Mouse (Mus musculus) forebrain, embryonic 14.5 days (tissue): Measurements from ENCODE around the gene Rps6kb2. TPM values are rescaled to one million over a fixed set of nuclear protein-coding genes. Genes with fewer than 3 reads are reported as not detected.

Source experiments
- ATAC-seq: fragments of 200-750 bp; cut with Nextera tagmentation; 2 replicates; pipeline ENCODE4 v1.8.0; 2017; ENCODE audit warnings: mild to moderate bottlenecking, moderate library complexity
- DNase-seq: peaks from one replicate; pipeline ENCODE4 v3.0.0-alpha.2; 2015; ENCODE audit warnings: low spot score
- H3K27ac ChIP-seq: fragments of 300-500 bp; sonication (generic); 2 replicates; pipeline ENCODE4 v1.5.1; 2014; ENCODE audit warnings: low read depth, mild to moderate bottlenecking, control low read depth, low read length, moderate library complexity
- H3K27me3 ChIP-seq: fragments of 300-500 bp; sonication (generic); replicated peaks from 2 replicates; pipeline ENCODE4 v1.6.1; 2014; ENCODE audit warnings: low read length, control low read depth, mixed read lengths; ENCODE audit not compliant: control insufficient read depth, insufficient read depth
- H3K36me3 ChIP-seq: fragments of 300-500 bp; sonication (generic); 2 replicates; pipeline ENCODE4 v1.6.1; 2014; ENCODE audit warnings: low read length, control low read depth; ENCODE audit not compliant: control insufficient read depth, insufficient read depth
- H3K4me1 ChIP-seq: fragments of 300-500 bp; sonication (generic); 2 replicates; pipeline ENCODE4 v1.6.1; 2014; ENCODE audit warnings: antibody characterized with exemption, low read length, control low read depth; ENCODE audit not compliant: control insufficient read depth, insufficient read depth
- H3K4me2 ChIP-seq: fragments of 300-500 bp; sonication (generic); 2 replicates; pipeline ENCODE4 v1.6.1; 2014; ENCODE audit warnings: mild to moderate bottlenecking, control low read depth, low read length
- H3K4me3 ChIP-seq: fragments of 300-500 bp; sonication (generic); 2 replicates; pipeline ENCODE4 v1.5.1; 2014; ENCODE audit warnings: low read depth, low read length, control low read depth
- H3K9ac ChIP-seq: fragments of 300-500 bp; sonication (generic); 2 replicates; pipeline ENCODE4 v1.6.1; 2014; ENCODE audit warnings: mild to moderate bottlenecking, low read length, control low read depth, moderate library complexity
- H3K9me3 ChIP-seq: fragments of 300-500 bp; sonication (generic); replicated peaks from 2 replicates; pipeline ENCODE4 v1.6.1; 2016; ENCODE audit warnings: low read length, control low read depth, mixed read lengths; ENCODE audit not compliant: control insufficient read depth
- WGBS: fragments of 180-500 bp; shearing (Covaris S2); extraction: QIAGEN DNeasy Blood & Tissue Kit; methylation state at CpG from one replicate; pipeline ENCODE4 v1.1.7; 2014; 5-methylcytosine and 5-hydroxymethylcytosine counted together
- polyA plus RNA-seq: library from polyadenylated mRNA; unstranded; fragments of >200 nt; fragmentation: Nextera tagmentation; extraction: Ambion mirVana; gene quantifications from 2 replicates; pipeline ENCODE4 v1.2.1, GENCODE M21; 2014

Gene Rps6kb2
- polyA plus RNA-seq, 1 experiment from 2014 or later = 32.3 TPM

DNA sequence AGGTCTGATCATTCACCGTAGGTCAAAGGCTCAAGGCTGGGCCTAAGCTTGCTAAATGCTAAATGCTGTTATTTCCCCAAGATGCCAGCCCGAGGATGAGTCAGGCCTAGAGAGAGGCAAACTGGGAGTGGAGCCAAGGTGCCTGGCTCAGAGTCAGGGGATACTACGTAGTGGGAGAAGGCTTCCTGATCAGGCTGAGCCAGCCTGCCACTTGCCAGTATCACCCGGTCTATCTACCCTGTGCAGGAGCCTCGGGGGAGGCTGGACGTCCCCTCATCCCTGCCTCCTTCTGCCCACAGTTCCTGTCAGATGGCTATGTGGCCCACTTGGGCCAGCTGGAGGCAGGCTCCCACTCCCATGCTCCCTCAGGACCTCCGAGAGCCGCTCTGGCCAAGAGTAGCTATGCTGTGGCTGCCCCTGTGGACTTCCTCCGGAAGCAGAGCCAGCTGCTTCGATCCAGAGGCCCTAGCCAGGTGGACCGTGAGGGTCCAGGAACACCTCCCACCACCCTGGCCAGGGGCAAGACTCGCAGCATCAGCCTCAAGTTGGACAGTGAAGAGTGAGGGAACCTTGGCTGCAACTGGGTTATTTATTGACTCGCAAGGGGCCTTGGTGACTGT, 49.9 kb downstream of the Rps6kb2 start:
- Histone ChIP-seq H3K9me3 (no peaks in the 10 kb centered on the region), H3K36me3 (peaks cover 68% of the 10 kb centered on the region), H3K4me1 (no peaks in the 10 kb centered on the region), H3K27ac (no peak overlapping the region), H3K27me3 (no peaks in the 10 kb centered on the region), H3K4me3 (no peak overlapping the region), H3K4me2 (no peak overlapping the region), H3K9ac (no peak overlapping the region)
- no peak for ATAC-seq
- DNase-seq = peak; percentile 53
- WGBS = 82% methylated on average over 13 of the region's 13 CpGs

DNA sequence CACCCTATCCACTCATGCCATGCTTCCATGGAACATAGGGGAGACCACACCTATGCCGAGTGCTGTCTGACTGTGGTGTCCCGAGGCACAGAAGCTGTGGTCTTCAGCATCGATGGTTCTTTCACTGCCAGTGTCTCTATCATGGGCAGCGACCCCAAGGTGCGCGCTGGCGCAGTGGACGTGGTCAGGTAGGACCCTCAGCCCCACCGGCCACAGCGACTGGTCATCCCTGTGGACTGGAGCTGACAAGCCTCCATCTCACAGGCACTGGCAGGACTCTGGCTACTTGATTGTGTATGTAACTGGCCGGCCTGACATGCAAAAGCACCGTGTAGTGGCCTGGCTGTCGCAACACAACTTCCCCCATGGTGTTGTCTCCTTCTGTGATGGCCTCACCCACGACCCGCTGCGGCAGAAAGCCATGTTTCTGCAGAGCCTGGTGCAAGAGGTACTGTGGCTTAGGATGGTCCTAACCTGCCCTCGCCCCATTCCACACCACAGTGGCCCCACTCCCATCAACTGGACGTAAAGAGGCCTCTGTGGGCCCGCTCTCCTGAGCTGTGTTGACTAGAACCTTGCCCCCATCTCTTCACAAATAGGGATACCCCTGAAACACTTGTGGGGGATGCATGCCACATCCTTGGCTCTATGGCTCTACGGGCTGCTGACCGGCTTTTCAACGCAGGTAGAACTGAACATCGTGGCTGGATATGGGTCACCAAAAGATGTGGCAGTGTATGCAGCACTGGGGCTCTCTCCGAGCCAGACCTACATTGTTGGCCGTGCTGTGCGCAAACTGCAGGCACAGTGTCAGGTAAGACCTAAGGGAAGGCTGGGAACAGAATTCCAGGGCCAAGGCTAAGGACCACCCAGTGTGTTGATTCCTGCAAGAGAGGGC, 50.8 kb downstream of the Rps6kb2 start:
- Histone ChIP-seq H3K36me3 (peaks cover 62% of the 10 kb centered on the region), H3K4me2 (no peak overlapping the region), H3K9me3 (no peaks in the 10 kb centered on the region), H3K27ac (no peak overlapping the region), H3K4me1 (no peaks in the 10 kb centered on the region), H3K4me3 (no peak overlapping the region), H3K27me3 (no peaks in the 10 kb centered on the region), H3K9ac (no peak overlapping the region)
- ATAC-seq = no peak
- DNase-seq = no peak
- 93% methylated on average over 26 of the region's 26 CpGs for WGBS

DNA sequence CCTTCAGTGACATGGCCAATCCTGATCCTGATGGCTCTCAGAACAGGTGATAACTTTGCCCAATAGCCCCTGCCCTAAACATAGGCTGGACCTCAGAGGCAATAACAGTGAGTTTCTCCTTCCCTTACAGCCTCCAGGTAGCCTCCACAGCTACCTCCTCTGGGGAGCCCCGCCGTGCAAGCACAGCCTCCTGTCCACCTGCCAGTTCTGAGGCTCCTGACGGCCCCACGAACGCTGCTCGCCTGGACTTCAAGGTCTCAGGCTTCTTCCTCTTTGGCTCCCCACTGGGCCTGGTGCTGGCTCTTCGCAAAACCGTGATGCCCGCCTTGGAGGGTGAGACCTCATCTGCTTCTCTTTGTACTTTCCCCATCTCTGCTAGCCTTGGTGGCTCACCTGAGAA, 54.6 kb downstream of the Rps6kb2 start:
- Histone ChIP-seq H3K27me3 (no peaks in the 10 kb centered on the region), H3K9me3 (no peaks in the 10 kb centered on the region), H3K36me3 (peaks cover 27% of the 10 kb centered on the region), H3K4me3 (no peak overlapping the region), H3K4me2 (no peak overlapping the region), H3K4me1 (no peaks in the 10 kb centered on the region), H3K9ac (no peak overlapping the region), H3K27ac (no peak overlapping the region)
- DNase-seq (no peak), ATAC-seq (no peak)
- WGBS = 90% methylated on average over 9 of the region's 9 CpGs

DNA sequence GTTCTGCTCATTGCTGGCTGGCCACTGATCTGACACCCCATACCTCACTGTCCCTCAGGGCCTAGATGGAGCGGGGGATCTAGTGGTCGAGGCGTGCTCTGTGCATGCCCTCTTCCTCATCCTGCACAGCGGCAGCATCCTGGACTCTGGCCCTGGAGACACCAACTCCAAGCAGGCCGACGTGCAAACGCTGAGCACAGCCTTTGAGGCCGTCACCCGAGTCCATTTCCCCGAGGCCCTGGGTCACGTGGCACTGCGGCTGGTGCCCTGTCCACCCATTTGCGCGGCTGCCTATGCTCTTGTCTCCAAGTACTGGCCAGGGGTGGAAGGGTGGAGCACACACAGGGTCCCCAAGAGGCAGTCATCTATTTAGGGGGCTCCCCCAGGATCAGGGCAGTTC, 56.5 kb downstream of the Rps6kb2 start:
- no peak overlapping the region for H3K4me2 ChIP-seq
- 0 out of 2 replicates have a peak, but pooled peaks cover 2% of the 10 kb centered on the region for H3K27me3 ChIP-seq
- H3K27ac ChIP-seq = no peak overlapping the region
- ATAC-seq = no peak
- no peak overlapping the region for H3K4me3 ChIP-seq
- peaks cover 2% of the 10 kb centered on the region; the same call in 1 of the 2 replicates for H3K4me1 ChIP-seq
- H3K9ac ChIP-seq = no peak overlapping the region
- no peak for DNase-seq
- H3K9me3 ChIP-seq = no peaks in the 10 kb centered on the region
- whole genome bisulfite sequencing = 89% methylated on average over 14 of the region's 14 CpGs
- 0 out of 2 replicates have a peak, but pooled peaks cover 16% of the 10 kb centered on the region for H3K36me3 ChIP-seq

DNA sequence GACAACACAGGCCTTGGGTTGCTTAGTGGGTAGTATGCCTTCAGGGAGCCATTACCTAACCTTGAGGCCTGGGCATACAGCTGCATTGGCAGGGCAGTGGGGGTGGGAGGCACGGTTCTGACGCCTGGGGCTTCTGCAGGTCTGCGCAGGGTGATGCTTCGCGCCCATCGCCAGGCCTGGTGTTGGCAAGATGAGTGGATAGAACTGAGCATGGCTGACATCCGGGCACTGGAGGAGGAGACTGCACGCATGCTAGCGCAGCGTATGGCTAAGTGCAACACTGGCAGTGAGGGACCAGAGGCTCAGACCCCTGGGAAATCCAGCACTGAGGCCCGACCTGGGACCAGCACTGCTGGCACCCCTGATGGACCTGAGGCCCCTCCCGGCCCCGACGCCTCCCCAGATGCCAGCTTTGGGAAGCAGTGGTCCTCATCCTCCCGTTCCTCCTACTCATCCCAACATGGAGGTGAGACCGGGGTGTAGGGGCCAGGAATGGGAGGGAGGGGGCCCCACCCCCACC, 58.4 kb downstream of the Rps6kb2 start:
- no peak overlapping the region for H3K4me3 ChIP-seq
- no peak overlapping the region for H3K4me2 ChIP-seq
- H3K9me3 ChIP-seq = no peaks in the 10 kb centered on the region
- H3K36me3 ChIP-seq = 0 out of 2 replicates have a peak, but pooled peaks cover 10% of the 10 kb centered on the region
- H3K27ac ChIP-seq = no peak overlapping the region
- WGBS = 91% methylated on average over 16 of the region's 16 CpGs
- peaks cover 18% of the 10 kb centered on the region for H3K4me1 ChIP-seq
- DNase-seq = no peak
- ATAC-seq = no peak
- H3K9ac ChIP-seq = no peak overlapping the region
- peaks cover 6% of the 10 kb centered on the region; the same call in 1 of the 2 replicates for H3K27me3 ChIP-seq

Other genes starting within 250 kb of the Rps6kb2 start
- gene Aldh3b1, start 233.5 kb downstream of the Rps6kb2 start, polyA plus RNA-seq = 1.9 and 2.0 TPM in 2 replicates
- gene Unc93b1, start 228.2 kb downstream of the Rps6kb2 start, polyA plus RNA-seq = 7.5 and 9.4 TPM in 2 replicates
- gene Aldh3b3, start 204.7 kb downstream of the Rps6kb2 start, polyA plus RNA-seq = not detected in 2 replicates
- gene Aldh3b2, start 191.0 kb downstream of the Rps6kb2 start, polyA plus RNA-seq = 0.36 and 0.42 TPM in 2 replicates
- 1.8 and 2.3 TPM in 2 replicates for gene Acy3, start 176.8 kb downstream of the Rps6kb2 start, polyA plus RNA-seq
- not detected in 2 replicates for gene Tbx10, start 170.6 kb downstream of the Rps6kb2 start, polyA plus RNA-seq
- 35.6 and 41.1 TPM in 2 replicates for gene Nudt8, start 162.8 kb downstream of the Rps6kb2 start, polyA plus RNA-seq
- gene Gm49405, start 162.7 kb downstream of the Rps6kb2 start, polyA plus RNA-seq = 2.2 and 3.8 TPM in 2 replicates
- gene Doc2g, start 160.0 kb downstream of the Rps6kb2 start, polyA plus RNA-seq = 3.2 and 5.4 TPM in 2 replicates
- gene Ndufv1, start 150.5 kb downstream of the Rps6kb2 start, polyA plus RNA-seq = 238 and 254 TPM in 2 replicates
- 369 and 398 TPM in 2 replicates for gene Gstp1, start 125.4 kb downstream of the Rps6kb2 start, polyA plus RNA-seq
- 1.2 and 4.2 TPM in 2 replicates for gene Gstp2, start 117.3 kb downstream of the Rps6kb2 start, polyA plus RNA-seq
- not detected in 2 replicates for gene Gstp3, start 103.8 kb downstream of the Rps6kb2 start, polyA plus RNA-seq
- not detected in 2 replicates for gene Cabp2, start 81.8 kb downstream of the Rps6kb2 start, polyA plus RNA-seq
- gene Cdk2ap2, start 66.2 kb downstream of the Rps6kb2 start, polyA plus RNA-seq = 88.6 and 91.7 TPM in 2 replicates
- 29.1 and 40.8 TPM in 2 replicates for gene Pitpnm1, start 63.4 kb downstream of the Rps6kb2 start, polyA plus RNA-seq
- 85.2 and 94.4 TPM in 2 replicates for gene Aip, start 37.5 kb downstream of the Rps6kb2 start, polyA plus RNA-seq
- not detected in 2 replicates for gene Gpr152, start 23.6 kb downstream of the Rps6kb2 start, polyA plus RNA-seq
- 0.08 and 0.12 TPM in 2 replicates for gene Cabp4, start 19.3 kb downstream of the Rps6kb2 start, polyA plus RNA-seq
- 134 and 154 TPM in 2 replicates for gene Coro1b, start 14.7 kb downstream of the Rps6kb2 start, polyA plus RNA-seq
- 0.24 TPM in 1 of 2 replicates, not detected in the other for gene Ptprcap, start 9.8 kb downstream of the Rps6kb2 start, polyA plus RNA-seq
- gene Carns1, start 12.1 kb upstream of the Rps6kb2 start, polyA plus RNA-seq = 3.9 and 4.2 TPM in 2 replicates
- 0.52 and 0.80 TPM in 2 replicates for gene Tbc1d10c, start 27.9 kb upstream of the Rps6kb2 start, polyA plus RNA-seq
- gene Ppp1ca, start 28.7 kb upstream of the Rps6kb2 start, polyA plus RNA-seq = 608 and 689 TPM in 2 replicates
- gene Rad9a, start 38.3 kb upstream of the Rps6kb2 start, polyA plus RNA-seq = 25.5 and 25.7 TPM in 2 replicates
- 0.61 and 0.85 TPM in 2 replicates for gene Clcf1, start 50.9 kb upstream of the Rps6kb2 start, polyA plus RNA-seq
- not detected in 2 replicates for gene AC109138.7, start 51.0 kb upstream of the Rps6kb2 start, polyA plus RNA-seq
- gene Pold4, start 68.5 kb upstream of the Rps6kb2 start, polyA plus RNA-seq = 17.6 and 19.0 TPM in 2 replicates
- 4.0 and 4.3 TPM in 2 replicates for gene Ssh3, start 105.8 kb upstream of the Rps6kb2 start, polyA plus RNA-seq
- gene Ankrd13d, start 119.8 kb upstream of the Rps6kb2 start, polyA plus RNA-seq = 16.3 and 23.9 TPM in 2 replicates
- gene Grk2, start 142.9 kb upstream of the Rps6kb2 start, polyA plus RNA-seq = 17.1 and 21.0 TPM in 2 replicates
- gene Kdm2a, start 234.9 kb upstream of the Rps6kb2 start, polyA plus RNA-seq = 29.2 and 36.3 TPM in 2 replicates